Mouse (Mus musculus): ENCODE data around the gene Triobp. TPM values are rescaled to one million over a fixed set of nuclear protein-coding genes. Genes with fewer than 3 reads are reported as not detected.

Triobp gene
- polyA plus RNA-seq, 1 experiment from 2014 or later = 38.7 TPM

DNA sequence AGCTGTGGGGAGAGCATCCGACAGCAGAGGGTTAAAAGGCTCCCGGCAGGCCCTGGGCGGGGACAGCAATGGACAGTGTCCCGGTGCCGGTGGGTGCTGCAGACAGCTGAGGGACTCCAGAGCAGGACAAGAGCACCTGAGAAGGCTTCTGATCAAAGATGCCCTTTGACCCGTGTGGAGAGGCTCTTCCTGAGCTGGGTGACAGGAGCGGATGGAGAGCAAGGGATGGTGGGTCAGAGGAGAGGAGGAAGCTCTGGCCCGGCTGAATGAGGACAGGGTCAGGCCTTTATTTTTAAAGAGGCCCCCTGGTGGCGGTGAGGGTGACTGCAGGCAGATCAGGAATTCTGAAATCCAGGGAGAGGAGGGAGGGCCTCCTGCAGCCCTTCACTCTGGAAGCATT is 4.9 kb upstream of the Triobp start:
- Histone ChIP-seq H3K9me3 (no peaks in the 10 kb centered on the region), H3K27ac (no peak overlapping the region; the same call in 1 of the 2 replicates), H3K36me3 (peaks cover 44% of the 10 kb centered on the region), H3K4me1 (peaks cover 13% of the 10 kb centered on the region; the same call in 1 of the 2 replicates), H3K4me3 (peak overlapping the region; percentile 30), H3K9ac (peak overlapping the region; percentile 67), H3K27me3 (no peaks in the 10 kb centered on the region), H3K4me2 (peak overlapping the region; percentile 56)
- WGBS = 3% methylated on average over 9 of the region's 9 CpGs
- no peak for ATAC-seq (ENCODE audit: insufficient number of reproducible peaks, insufficient read depth, low FRiP score, low TSS enrichment, low read depth)

DNA sequence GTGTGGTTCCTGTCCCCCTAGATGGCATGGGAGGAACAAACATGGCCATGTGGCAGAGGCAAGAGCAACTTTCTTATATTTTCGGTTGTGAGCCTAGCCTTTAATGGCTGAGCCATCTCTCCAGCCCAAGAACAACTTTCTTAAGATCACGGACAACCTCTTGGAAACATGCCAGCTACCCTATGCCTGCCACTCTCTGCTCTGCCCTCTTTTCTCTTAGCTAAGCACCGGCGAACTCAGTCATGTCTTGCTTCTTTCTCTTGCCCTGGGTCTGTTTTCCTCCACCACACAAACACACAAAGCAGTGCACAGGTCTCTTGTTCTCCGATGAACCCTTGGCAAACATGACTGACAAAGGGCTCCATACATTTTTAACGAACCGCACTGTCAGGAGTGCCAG is 1.3 kb upstream of the Triobp start:
- H3K4me1 ChIP-seq = peaks cover 19% of the 10 kb centered on the region; the same call in 1 of the 2 replicates
- no peak overlapping the region for H3K4me2 ChIP-seq
- H3K9me3 ChIP-seq = no peaks in the 10 kb centered on the region
- H3K36me3 ChIP-seq = peaks cover 8% of the 10 kb centered on the region
- no peaks in the 10 kb centered on the region for H3K27me3 ChIP-seq
- ATAC-seq (ENCODE audit: insufficient number of reproducible peaks, insufficient read depth, low FRiP score, low TSS enrichment, low read depth) = no peak
- no peak overlapping the region for H3K4me3 ChIP-seq
- 78% methylated on average over 7 of the region's 7 CpGs for WGBS
- H3K27ac ChIP-seq = no peak overlapping the region
- no peak overlapping the region for H3K9ac ChIP-seq

DNA sequence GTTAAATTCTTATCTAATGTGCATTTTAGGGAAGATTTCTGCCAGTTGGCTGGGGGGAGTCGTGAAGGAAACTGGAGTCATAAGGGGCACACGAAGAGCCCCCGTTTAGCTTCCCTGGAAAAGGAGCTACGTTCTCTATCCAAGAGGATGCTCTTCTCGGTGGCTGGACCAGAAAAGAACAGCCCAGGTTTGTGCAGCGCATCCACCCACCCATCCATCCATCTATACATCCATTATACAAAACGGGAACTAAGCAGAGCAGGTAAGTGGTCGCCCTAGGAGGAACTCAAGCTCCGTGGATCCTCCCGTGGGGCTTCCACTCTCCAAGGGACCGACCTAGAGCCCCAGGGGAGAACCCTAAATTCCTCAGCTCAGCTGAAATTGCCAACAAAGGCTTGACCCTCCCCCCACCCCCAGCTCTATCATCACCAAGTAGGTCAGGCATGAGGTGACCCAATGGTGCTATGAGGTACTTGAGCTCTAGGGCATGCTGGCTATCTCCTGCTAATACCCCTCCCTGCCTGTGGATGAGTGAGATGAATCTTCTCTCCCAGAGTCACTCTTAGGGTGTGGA is 715 bp downstream of the Triobp start:
- 4% methylated on average over 11 of the region's 11 CpGs for WGBS
- Histone ChIP-seq H3K9me3 (no peaks in the 10 kb centered on the region), H3K4me2 (peak overlapping the region; percentile 73), H3K27ac (peak overlapping the region; percentile 49; the same call in 1 of the 2 replicates), H3K27me3 (no peaks in the 10 kb centered on the region), H3K4me3 (peak overlapping the region; percentile 54), H3K4me1 (peaks cover 13% of the 10 kb centered on the region; the same call in 1 of the 2 replicates), H3K36me3 (peaks cover 9% of the 10 kb centered on the region; the same call in 1 of the 2 replicates), H3K9ac (peak overlapping the region; percentile 73)
- no peak for ATAC-seq (ENCODE audit: insufficient number of reproducible peaks, insufficient read depth, low FRiP score, low TSS enrichment, low read depth)

DNA sequence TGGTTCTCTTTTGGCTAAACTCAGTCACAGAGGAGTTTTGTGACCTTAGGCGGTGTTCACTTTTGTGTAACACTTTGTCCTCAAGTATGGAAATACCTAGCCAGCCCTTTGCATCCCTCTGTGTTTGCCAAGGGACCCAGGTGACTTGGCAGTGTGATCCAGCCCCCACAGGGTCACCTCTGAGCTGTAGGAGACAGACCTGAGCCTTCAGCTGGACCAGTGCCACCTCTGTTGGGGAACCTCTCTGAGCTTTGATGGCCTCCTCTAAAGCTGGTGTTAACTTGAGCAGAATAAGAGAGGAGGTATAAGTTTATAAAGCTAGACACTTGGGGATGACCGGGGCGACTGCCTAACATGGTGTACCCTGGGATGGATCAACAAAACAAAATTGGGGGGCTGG is 1.4 kb downstream of the Triobp start:
- Histone ChIP-seq H3K9ac (no peak overlapping the region), H3K27ac (no peak overlapping the region), H3K4me3 (no peak overlapping the region), H3K36me3 (peaks cover 12% of the 10 kb centered on the region; the same call in 1 of the 2 replicates), H3K4me2 (peak overlapping the region; percentile 25), H3K4me1 (peaks cover 12% of the 10 kb centered on the region; the same call in 1 of the 2 replicates), H3K9me3 (no peaks in the 10 kb centered on the region), H3K27me3 (no peaks in the 10 kb centered on the region)
- WGBS = 96% methylated on average over 3 of the region's 3 CpGs
- no peak for ATAC-seq (ENCODE audit: insufficient number of reproducible peaks, insufficient read depth, low FRiP score, low TSS enrichment, low read depth)

DNA sequence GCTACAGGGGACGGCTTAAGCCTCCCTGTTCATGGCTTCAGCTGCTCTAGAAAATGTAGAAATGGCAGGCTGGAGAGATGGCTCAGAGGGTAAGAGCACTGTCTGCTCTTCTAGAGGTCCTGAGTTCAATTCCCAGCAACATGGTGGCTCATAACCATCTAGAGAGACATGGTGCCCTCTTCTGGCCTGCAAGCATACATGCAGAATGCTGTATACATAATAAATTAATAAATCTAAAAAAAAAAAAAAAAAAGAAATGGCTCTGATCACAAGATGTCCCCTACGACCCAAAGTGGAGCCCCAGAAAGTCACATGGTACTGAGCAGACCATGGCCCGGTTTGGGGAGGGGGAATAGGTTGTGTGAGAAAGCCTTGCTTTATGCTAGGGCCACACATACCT is 8.1 kb downstream of the Triobp start:
- WGBS = 67% methylated on average over 3 of the region's 3 CpGs
- Histone ChIP-seq H3K36me3 (peaks cover 33% of the 10 kb centered on the region), H3K4me3 (no peak overlapping the region), H3K9ac (no peak overlapping the region), H3K27ac (no peak overlapping the region), H3K4me2 (no peak overlapping the region), H3K27me3 (no peaks in the 10 kb centered on the region), H3K9me3 (no peaks in the 10 kb centered on the region), H3K4me1 (peaks cover 12% of the 10 kb centered on the region)
- no peak for ATAC-seq (ENCODE audit: insufficient number of reproducible peaks, insufficient read depth, low FRiP score, low TSS enrichment, low read depth)

DNA sequence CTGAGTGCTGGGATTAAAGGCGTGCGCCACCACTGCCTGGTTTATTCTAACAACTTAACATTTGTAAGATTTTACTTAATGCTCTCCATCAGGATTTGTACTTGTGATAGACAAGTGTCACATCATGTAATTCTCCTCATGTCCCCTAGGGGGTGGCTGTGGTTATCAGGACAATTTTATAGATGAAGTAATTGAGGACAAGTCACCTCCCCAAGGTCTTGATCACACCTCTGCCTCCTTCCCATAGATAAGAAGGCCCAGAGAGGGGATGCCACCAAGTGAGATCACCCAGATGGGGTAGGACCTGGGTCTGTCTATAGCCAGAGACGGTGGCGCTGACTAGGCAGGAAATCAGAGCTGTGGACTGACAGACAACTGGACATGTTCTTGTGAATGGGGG is 8.8 kb downstream of the Triobp start:
- Histone ChIP-seq H3K27ac (no peak overlapping the region; the same call in 1 of the 2 replicates), H3K4me2 (no peak overlapping the region), H3K4me3 (no peak overlapping the region), H3K9me3 (no peaks in the 10 kb centered on the region), H3K9ac (no peak overlapping the region), H3K27me3 (no peaks in the 10 kb centered on the region), H3K36me3 (peaks cover 40% of the 10 kb centered on the region), H3K4me1 (peaks cover 12% of the 10 kb centered on the region)
- WGBS = 83% methylated on average over 4 of the region's 4 CpGs
- ATAC-seq (ENCODE audit: insufficient number of reproducible peaks, insufficient read depth, low FRiP score, low TSS enrichment, low read depth) = no peak

DNA sequence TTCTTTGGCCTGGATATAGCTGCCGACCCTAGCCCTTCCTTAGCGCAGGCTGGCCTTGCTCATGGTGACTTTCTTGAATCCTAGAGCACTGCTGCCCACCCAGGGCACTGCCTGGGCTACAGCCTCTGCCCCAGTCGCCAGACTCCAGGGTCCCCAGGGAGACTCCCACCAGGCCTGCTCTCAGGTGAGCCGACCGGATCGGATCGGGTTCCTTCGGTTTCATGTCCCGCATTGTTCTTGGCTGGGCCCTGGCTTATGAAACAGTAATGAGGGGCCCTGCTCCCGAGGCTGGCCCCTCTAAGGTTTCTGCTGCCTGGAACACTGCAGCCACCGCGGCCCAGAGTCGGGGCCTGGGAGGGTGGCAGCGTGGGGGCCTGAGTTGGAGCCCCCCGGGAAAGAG is 9.5 kb downstream of the Triobp start:
- Histone ChIP-seq H3K4me3 (no peak overlapping the region), H3K9ac (peak overlapping the region; percentile 51), H3K36me3 (peaks cover 43% of the 10 kb centered on the region), H3K27ac (peak overlapping the region; percentile 73), H3K27me3 (no peaks in the 10 kb centered on the region), H3K4me2 (peak overlapping the region; percentile 22), H3K9me3 (no peaks in the 10 kb centered on the region), H3K4me1 (peaks cover 12% of the 10 kb centered on the region)
- 56% methylated on average over 15 of the region's 15 CpGs for WGBS
- ATAC-seq (ENCODE audit: insufficient number of reproducible peaks, insufficient read depth, low FRiP score, low TSS enrichment, low read depth) = peak; percentile 40

DNA sequence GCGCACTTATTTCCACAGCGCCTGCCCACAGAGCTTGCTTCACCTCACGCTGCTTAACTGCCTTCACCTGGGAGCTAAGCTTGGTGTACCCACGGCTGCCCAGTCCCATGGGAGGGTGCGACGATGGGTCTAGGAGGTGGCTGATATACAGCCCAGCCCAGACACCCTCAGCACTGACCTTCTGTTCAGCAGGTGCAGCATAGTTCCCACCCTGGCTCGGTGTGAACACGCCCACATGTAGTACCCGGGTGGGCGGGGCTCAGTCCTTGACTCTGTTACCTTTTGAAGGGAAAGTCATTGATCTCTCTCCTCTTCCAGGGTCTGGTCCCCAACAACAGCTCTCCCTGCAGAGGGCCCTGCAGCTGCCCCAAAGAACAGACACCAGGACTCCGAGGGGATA is 12.0 kb downstream of the Triobp start:
- Histone ChIP-seq H3K36me3 (peaks cover 45% of the 10 kb centered on the region), H3K9me3 (no peaks in the 10 kb centered on the region), H3K4me2 (no peak overlapping the region), H3K4me3 (no peak overlapping the region), H3K27ac (no peak overlapping the region), H3K9ac (no peak overlapping the region), H3K4me1 (peaks cover 15% of the 10 kb centered on the region), H3K27me3 (no peaks in the 10 kb centered on the region)
- ATAC-seq (ENCODE audit: insufficient number of reproducible peaks, insufficient read depth, low FRiP score, low TSS enrichment, low read depth) = no peak
- WGBS = 89% methylated on average over 11 of the region's 11 CpGs

DNA sequence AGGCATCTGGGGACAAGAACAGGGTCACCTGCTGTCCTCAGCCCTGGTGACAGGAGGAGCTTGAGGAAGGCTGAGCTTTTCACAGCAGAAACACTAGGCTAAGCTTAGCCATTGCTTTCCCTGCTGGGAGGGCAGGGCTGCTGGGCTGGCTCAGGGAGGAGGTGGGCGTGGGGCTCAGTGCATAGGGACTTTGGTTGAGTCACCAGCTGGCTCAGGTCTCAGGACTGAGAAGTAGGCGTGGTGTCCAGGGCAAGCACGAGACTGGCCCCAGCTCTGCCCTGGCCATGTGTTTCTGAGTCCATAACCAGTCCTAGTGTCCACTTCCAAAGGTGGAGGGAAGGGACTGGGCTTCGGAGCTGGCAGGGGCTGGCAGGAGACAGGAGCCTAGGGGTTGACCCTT is 12.6 kb downstream of the Triobp start:
- H3K4me1 ChIP-seq = peaks cover 15% of the 10 kb centered on the region
- H3K27ac ChIP-seq = no peak overlapping the region
- no peak overlapping the region for H3K4me2 ChIP-seq
- WGBS = 72% methylated on average over 4 of the region's 4 CpGs
- no peak for ATAC-seq (ENCODE audit: insufficient number of reproducible peaks, insufficient read depth, low FRiP score, low TSS enrichment, low read depth)
- peaks cover 45% of the 10 kb centered on the region for H3K36me3 ChIP-seq
- no peak overlapping the region for H3K9ac ChIP-seq
- no peak overlapping the region for H3K4me3 ChIP-seq
- no peaks in the 10 kb centered on the region for H3K27me3 ChIP-seq
- no peaks in the 10 kb centered on the region for H3K9me3 ChIP-seq

DNA sequence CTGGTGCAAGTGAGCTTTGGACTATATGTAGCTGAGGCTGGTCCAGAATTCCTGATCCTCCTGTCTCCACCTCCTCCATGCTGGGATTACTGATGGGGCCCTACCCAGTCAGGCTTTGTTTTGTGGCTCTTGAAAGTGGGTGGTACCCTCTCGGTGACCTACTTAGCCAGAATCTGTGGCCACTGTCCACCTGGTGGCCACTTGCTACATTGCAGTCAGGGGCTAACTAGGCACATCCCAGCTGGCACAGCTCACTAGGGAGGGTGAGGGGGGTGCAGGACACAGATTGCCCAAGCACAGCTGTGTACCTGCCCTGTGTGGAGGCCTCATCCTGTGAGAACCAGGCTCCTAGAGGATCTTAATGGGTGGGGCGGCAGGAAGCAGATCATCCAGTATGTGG is 15.4 kb downstream of the Triobp start:
- Histone ChIP-seq H3K27ac (no peak overlapping the region), H3K9ac (no peak overlapping the region), H3K27me3 (no peaks in the 10 kb centered on the region), H3K4me3 (no peak overlapping the region), H3K4me2 (no peak overlapping the region), H3K4me1 (0 out of 2 replicates have a peak, but pooled peaks cover 3% of the 10 kb centered on the region), H3K9me3 (no peaks in the 10 kb centered on the region), H3K36me3 (peaks cover 66% of the 10 kb centered on the region)
- ATAC-seq (ENCODE audit: insufficient number of reproducible peaks, insufficient read depth, low FRiP score, low TSS enrichment, low read depth) = no peak
- 38% methylated on average over 2 of the region's 2 CpGs for WGBS

DNA sequence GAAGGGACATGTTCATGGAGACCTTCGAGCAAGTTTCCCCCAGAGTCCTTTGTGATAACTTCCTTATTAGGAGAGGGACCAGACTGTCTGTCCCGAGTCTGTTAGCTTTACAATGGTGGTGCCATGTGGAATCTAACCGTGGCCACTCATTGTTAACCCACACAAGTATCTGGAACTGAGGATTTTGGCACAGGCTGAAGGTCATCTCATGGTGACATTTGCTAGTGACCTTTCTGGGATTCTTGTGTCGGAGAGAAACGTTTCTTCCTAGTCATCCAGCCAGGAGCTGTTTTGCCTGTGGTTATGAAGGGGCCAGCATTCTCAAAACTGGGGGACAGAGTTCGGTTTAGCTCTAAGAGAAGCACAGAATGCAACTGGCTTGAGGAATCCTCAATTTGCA is 24.1 kb downstream of the Triobp start:
- ATAC-seq (ENCODE audit: insufficient number of reproducible peaks, insufficient read depth, low FRiP score, low TSS enrichment, low read depth) = no peak
- no peak overlapping the region for H3K27ac ChIP-seq
- H3K27me3 ChIP-seq = no peaks in the 10 kb centered on the region
- H3K9ac ChIP-seq = 0 out of 2 replicates have a peak overlapping the region, but pooled peaks have one; percentile 21
- 75% methylated on average over 6 of the region's 6 CpGs for WGBS
- no peak overlapping the region for H3K4me2 ChIP-seq
- no peaks in the 10 kb centered on the region for H3K4me1 ChIP-seq
- H3K4me3 ChIP-seq = no peak overlapping the region
- H3K36me3 ChIP-seq = peaks cover 25% of the 10 kb centered on the region
- H3K9me3 ChIP-seq = no peaks in the 10 kb centered on the region

DNA sequence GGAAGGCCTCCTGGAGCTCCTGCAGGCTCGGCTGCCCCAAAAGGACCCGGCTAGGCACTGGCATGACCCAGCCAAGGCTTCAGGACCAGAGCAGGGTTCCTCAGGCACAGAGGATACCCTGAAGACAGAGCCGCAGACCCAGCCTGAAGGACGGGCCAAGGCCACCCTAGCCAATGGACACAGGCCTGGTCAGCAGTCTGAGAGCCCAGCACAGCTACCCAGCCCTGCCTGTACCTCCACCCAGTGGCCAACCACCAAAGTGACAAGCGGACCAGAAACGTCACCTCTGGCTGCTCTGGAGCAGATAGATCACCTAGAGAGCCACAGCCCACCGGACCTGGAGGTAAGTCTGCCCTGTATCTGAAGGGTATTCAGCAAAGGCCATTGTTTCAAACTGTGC is 26.4 kb downstream of the Triobp start:
- Histone ChIP-seq H3K4me2 (no peak overlapping the region), H3K27me3 (no peaks in the 10 kb centered on the region), H3K9me3 (no peaks in the 10 kb centered on the region), H3K4me3 (no peak overlapping the region), H3K9ac (0 out of 2 replicates have a peak overlapping the region, but pooled peaks have one; percentile 17), H3K27ac (no peak overlapping the region), H3K36me3 (0 out of 2 replicates have a peak, but pooled peaks cover 6% of the 10 kb centered on the region), H3K4me1 (peaks cover 7% of the 10 kb centered on the region)
- no peak for ATAC-seq (ENCODE audit: insufficient number of reproducible peaks, insufficient read depth, low FRiP score, low TSS enrichment, low read depth)
- 76% methylated on average over 7 of the region's 7 CpGs for WGBS

Data from embryonic facial prominence, embryonic 13.5 days (tissue).